Mouse (Mus musculus) heart, embryonic 12.5 days (tissue): ENCODE data around the gene Tnmd. TPM values are rescaled to one million over a fixed set of nuclear protein-coding genes. Genes with fewer than 3 reads are reported as not detected.

Source experiments
- ATAC-seq: fragments of 200-750 bp; cut with Nextera tagmentation; 2 replicates; pipeline ENCODE4 v1.8.0; 2017; ENCODE audit warnings: moderate TSS enrichment, moderate library complexity; ENCODE audit not compliant: insufficient number of reproducible peaks, low FRiP score
- H3K27ac ChIP-seq: fragments of 300-500 bp; sonication (generic); 2 replicates; pipeline ENCODE4 v1.5.1; 2016; ENCODE audit warnings: mild to moderate bottlenecking, moderate library complexity; ENCODE audit not compliant: poor library complexity, severe bottlenecking
- H3K27me3 ChIP-seq: fragments of 300-500 bp; sonication (generic); replicated peaks from 2 replicates; pipeline ENCODE4 v1.6.1; 2016; ENCODE audit warnings: mild to moderate bottlenecking, moderate library complexity
- H3K36me3 ChIP-seq: fragments of 300-500 bp; sonication (generic); 2 replicates; pipeline ENCODE4 v1.6.1; 2016; ENCODE audit warnings: mild to moderate bottlenecking, moderate library complexity
- H3K4me1 ChIP-seq: fragments of 300-500 bp; sonication (generic); replicated peaks from 2 replicates; pipeline ENCODE4 v1.6.1; 2016; ENCODE audit warnings: mild to moderate bottlenecking
- H3K4me2 ChIP-seq: fragments of 300-500 bp; sonication (generic); 2 replicates; pipeline ENCODE4 v1.6.1; 2016; ENCODE audit warnings: mild to moderate bottlenecking, moderate library complexity
- H3K4me3 ChIP-seq: fragments of 300-500 bp; sonication (generic); 2 replicates; pipeline ENCODE4 v1.5.1; 2016; ENCODE audit warnings: mild to moderate bottlenecking
- H3K9ac ChIP-seq: fragments of 300-500 bp; sonication (generic); 2 replicates; pipeline ENCODE4 v1.6.1; 2016; ENCODE audit warnings: mild to moderate bottlenecking, moderate library complexity
- H3K9me3 ChIP-seq: fragments of 300-500 bp; sonication (generic); replicated peaks from 2 replicates; pipeline ENCODE4 v1.6.1; 2016; ENCODE audit warnings: mild to moderate bottlenecking, moderate library complexity
- WGBS: fragments of 180-500 bp; shearing (Covaris S2); methylation state at CpG from one replicate; pipeline ENCODE4 v1.1.7; 2016; 5-methylcytosine and 5-hydroxymethylcytosine counted together
- polyA plus RNA-seq: library from polyadenylated mRNA; unstranded; fragments of >200 nt; fragmentation: Nextera tagmentation; extraction: Ambion mirVana; gene quantifications from 2 replicates; pipeline ENCODE4 v1.2.1, GENCODE M21; 2016

The Tnmd gene
- polyA plus RNA-seq: 0.13 and 0.23 TPM in 2 replicates

GRCm38 (mm10) chrX:133850680-133851079, at the start of gene Tnmd:
Gene Tnmd (plus strand): TSS chrX:133850980.
- H3K36me3 ChIP-seq: no peaks in the 10 kb centered on the region
- ATAC-seq: no peak
- H3K27ac ChIP-seq: no peak within 1 kb of the TSS
- no peaks in the 10 kb centered on the region for H3K27me3 ChIP-seq
- no peaks in the 10 kb centered on the region for H3K9me3 ChIP-seq
- WGBS: 75% methylated on average over 5 of the region's 5 CpGs
- no peaks in the 10 kb centered on the region for H3K4me1 ChIP-seq
- H3K4me2 ChIP-seq: no peak within 1 kb of the TSS
- H3K4me3 ChIP-seq: no peak within 1 kb of the TSS
- no peak within 1 kb of the TSS for H3K9ac ChIP-seq

GRCm38 (mm10) chrX:133853637-133854036, 2.9 kb downstream of the Tnmd start:
- H3K36me3 ChIP-seq: no peaks in the 10 kb centered on the region
- H3K4me3 ChIP-seq: no peak overlapping the region
- H3K4me2 ChIP-seq: no peak overlapping the region
- no peak overlapping the region for H3K9ac ChIP-seq
- ATAC-seq: no peak
- WGBS: 71% methylated on average over 4 of the region's 4 CpGs
- no peaks in the 10 kb centered on the region for H3K27me3 ChIP-seq
- no peaks in the 10 kb centered on the region for H3K9me3 ChIP-seq
- no peaks in the 10 kb centered on the region for H3K4me1 ChIP-seq
- H3K27ac ChIP-seq: no peak overlapping the region

DNA sequence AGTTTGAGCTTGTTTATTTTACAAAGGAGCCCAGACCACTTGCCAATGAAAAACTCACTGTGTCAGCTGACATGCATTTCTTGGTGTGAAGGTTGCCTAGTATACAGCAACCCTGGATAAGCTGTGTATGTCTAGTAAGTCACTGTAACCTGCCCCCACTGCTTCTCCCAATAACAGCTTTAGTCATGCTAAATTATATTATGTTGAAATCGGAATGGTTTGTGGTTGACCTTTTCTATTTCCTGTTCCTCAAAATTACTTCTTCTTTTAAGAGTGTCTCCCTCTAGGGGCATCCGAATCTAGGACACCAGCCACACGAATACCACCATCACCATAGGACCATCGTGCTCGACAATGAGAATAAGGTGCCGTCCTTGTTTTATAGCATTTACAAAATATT, 19.0 kb downstream of the Tnmd start:
- WGBS: 76% methylated on average over 6 of the region's 6 CpGs
- Histone ChIP-seq H3K4me3 (no peak overlapping the region), H3K4me1 (no peaks in the 10 kb centered on the region), H3K4me2 (no peak overlapping the region), H3K9me3 (no peaks in the 10 kb centered on the region), H3K9ac (no peak overlapping the region), H3K27ac (no peak overlapping the region), H3K27me3 (no peaks in the 10 kb centered on the region), H3K36me3 (no peaks in the 10 kb centered on the region)
- no peak for ATAC-seq

DNA sequence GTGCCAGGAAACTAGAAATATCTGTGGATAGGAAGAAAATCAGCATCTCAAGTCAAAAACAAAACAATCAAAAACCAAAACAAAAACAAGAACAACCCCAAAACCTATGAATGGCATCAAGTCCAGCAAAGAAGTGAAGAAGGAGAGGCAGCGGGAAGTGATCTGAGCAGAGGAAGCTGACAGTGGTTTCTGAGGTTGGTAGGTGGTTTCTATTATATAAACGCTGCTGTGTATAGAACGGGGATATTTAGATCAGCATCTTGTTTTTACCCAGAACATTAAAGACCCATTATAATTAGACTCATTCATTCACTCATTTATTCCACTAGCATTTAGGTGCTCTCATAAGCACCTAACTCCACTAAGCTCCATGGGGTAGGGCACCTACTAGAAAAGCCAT, 36.5 kb downstream of the Tnmd start:
- no peak overlapping the region for H3K27ac ChIP-seq
- H3K4me3 ChIP-seq: no peak overlapping the region
- no peaks in the 10 kb centered on the region for H3K9me3 ChIP-seq
- H3K9ac ChIP-seq: no peak overlapping the region
- no peak overlapping the region for H3K4me2 ChIP-seq
- WGBS: 87% methylated on average over 3 of the region's 3 CpGs
- no peaks in the 10 kb centered on the region for H3K4me1 ChIP-seq
- no peaks in the 10 kb centered on the region for H3K27me3 ChIP-seq
- no peak for ATAC-seq
- H3K36me3 ChIP-seq: peaks cover 12% of the 10 kb centered on the region

DNA sequence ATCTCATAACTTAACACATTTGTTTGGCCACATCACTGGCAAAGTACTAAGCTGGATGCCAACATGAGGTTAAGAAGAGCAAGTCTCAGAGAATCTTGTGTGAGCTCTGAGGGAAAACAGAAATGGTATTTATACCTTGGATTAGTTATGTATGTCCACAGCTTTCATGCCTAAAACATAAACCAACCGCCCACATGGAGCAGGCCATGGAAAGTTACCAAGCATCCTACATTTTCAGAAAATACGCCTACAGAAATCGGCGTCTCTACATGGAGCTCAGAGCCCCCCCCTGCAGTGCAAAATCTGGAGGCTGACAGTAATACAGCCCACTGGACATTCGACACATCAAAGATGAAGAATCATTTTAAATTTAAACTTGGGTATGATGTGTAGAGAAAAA, 37.3 kb downstream of the Tnmd start:
- Histone ChIP-seq H3K27ac (no peak overlapping the region), H3K27me3 (no peaks in the 10 kb centered on the region), H3K9me3 (no peaks in the 10 kb centered on the region), H3K9ac (no peak overlapping the region), H3K36me3 (peaks cover 12% of the 10 kb centered on the region), H3K4me2 (no peak overlapping the region), H3K4me1 (no peaks in the 10 kb centered on the region), H3K4me3 (no peak overlapping the region)
- 86% methylated on average over 5 of the region's 5 CpGs for WGBS
- ATAC-seq: no peak

- WGBS: 22% methylated on average over 33 of the region's 33 CpGs
- peak within 1 kb of the TSS; percentile 64; the same call in 1 of the 2 replicates for H3K27ac ChIP-seq
- peaks cover 6% of the 10 kb centered on the region; the same call in 1 of the 2 replicates for H3K36me3 ChIP-seq
- no peaks in the 10 kb centered on the region for H3K27me3 ChIP-seq
- 0 out of 2 replicates have a peak, but pooled peaks cover 3% of the 10 kb centered on the region for H3K4me1 ChIP-seq
- ATAC-seq: peak; percentile 67
- H3K9ac ChIP-seq: peak within 1 kb of the TSS; percentile 85
- H3K4me3 ChIP-seq: peak within 1 kb of the TSS; percentile 65
- H3K9me3 ChIP-seq: no peaks in the 10 kb centered on the region
- H3K4me2 ChIP-seq: peak within 1 kb of the TSS; percentile 71
These were observed 47.3 kb downstream of the Tnmd start, which contains the start of gene Tspan6 for GRCm38 (mm10) chrX:133898014-133898542. Gene Tspan6 (minus strand): TSS chrX:133898429.

DNA sequence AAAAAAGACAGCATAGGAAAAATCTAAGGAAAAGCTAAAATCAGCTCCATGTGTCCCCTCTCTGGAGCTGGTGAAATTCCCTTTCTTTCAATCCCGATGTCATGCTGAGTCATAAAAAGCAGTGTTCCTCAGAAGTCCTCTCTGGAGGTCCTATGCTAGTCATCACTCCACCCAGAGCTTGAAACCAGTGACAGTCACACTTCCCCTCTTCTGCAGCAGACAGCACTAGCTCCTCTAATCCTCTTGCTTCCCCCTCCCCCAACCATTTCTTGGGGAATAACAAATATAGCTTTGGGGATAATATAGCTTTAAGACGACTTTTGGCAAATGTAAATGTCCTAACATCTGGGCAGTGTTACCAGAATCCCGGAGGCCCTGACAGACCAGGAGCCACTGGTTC, 57.5 kb downstream of the Tnmd start, which contains the start of gene Srpx2:
Gene Srpx2, plus strand, starts transcription at position 166 of the 400 bp plus-strand sequence.
- Histone ChIP-seq H3K27ac (peak within 1 kb of the TSS; percentile 27; the same call in 1 of the 2 replicates), H3K4me2 (0 out of 2 replicates have a peak within 1 kb of the TSS, but pooled peaks have one; percentile 16), H3K9me3 (no peaks in the 10 kb centered on the region), H3K9ac (no peak within 1 kb of the TSS), H3K36me3 (no peaks in the 10 kb centered on the region), H3K27me3 (no peaks in the 10 kb centered on the region), H3K4me3 (no peak within 1 kb of the TSS), H3K4me1 (peaks cover 9% of the 10 kb centered on the region; the same call in 1 of the 2 replicates)
- ATAC-seq: no peak
- WGBS: 25% methylated on average over 3 of the region's 3 CpGs

DNA sequence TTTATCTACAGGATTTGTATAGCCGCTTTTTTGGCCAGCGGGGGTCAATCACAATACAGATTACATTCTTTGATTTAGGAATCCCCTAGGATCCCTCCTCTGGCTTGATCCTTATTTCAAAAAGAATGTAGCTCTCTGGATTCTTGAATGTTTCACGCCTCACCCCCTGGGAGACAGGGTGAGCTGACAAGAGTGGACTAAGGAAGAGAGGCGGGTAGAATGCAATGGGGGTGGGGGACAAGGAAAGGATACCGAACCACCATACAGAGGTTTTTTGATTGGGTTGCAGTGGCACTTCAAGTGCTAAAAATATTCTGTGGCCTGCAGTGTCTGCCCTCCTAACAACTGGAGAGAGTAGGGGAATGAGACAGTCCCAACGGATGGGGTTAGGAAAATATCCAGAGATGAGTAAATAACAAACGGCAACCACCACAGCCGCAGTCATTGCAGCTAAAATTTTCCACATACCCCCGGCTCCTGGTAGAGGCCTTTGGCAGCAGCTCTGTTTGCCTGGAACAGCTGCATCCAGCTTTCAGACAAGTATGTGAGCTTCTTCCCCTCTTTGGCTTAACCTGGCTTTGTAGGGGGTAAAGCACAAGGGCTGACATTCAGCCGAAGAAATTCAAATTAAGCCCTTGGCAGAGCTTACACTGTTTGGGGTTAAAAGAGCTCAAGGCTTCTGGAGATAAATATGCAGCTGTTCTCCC, 60.8 kb downstream of the Tnmd start:
- no peak for ATAC-seq
- Histone ChIP-seq H3K4me3 (no peak overlapping the region), H3K36me3 (no peaks in the 10 kb centered on the region), H3K4me1 (peaks cover 18% of the 10 kb centered on the region), H3K9ac (no peak overlapping the region), H3K4me2 (peak overlapping the region; percentile 24), H3K9me3 (no peaks in the 10 kb centered on the region), H3K27me3 (no peaks in the 10 kb centered on the region), H3K27ac (peak overlapping the region; percentile 68)
- WGBS: 18% methylated on average over 10 of the region's 10 CpGs

DNA sequence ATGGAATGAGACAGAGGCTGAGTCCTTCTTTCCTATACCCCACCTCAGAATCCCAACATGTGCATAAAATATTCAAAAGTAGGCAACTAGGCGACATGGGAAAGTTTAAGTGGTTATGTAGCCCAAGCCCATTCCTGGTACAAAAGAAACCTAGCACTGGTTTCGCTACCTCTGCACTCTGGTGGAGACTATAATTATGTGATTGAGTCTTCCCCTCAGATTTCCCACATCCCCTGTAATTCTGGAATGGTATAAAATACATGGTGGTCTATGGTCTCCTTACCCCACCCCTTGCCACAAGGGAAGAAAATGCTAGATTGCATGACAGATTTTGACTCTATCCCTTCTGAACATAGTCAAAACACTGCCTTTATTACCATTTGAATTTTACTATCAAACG, 62.2 kb downstream of the Tnmd start:
- no peaks in the 10 kb centered on the region for H3K9me3 ChIP-seq
- no peak overlapping the region for H3K4me2 ChIP-seq
- 83% methylated on average over 3 of the region's 3 CpGs for WGBS
- H3K27ac ChIP-seq: no peak overlapping the region
- no peaks in the 10 kb centered on the region for H3K27me3 ChIP-seq
- H3K4me3 ChIP-seq: no peak overlapping the region
- no peak for ATAC-seq
- no peaks in the 10 kb centered on the region for H3K36me3 ChIP-seq
- peaks cover 18% of the 10 kb centered on the region for H3K4me1 ChIP-seq
- no peak overlapping the region for H3K9ac ChIP-seq

- Histone ChIP-seq H3K4me2 (peak overlapping the region; percentile 4; the same call in 1 of the 2 replicates), H3K9me3 (no peaks in the 10 kb centered on the region), H3K27ac (peak overlapping the region; percentile 88), H3K4me3 (no peak overlapping the region), H3K27me3 (no peaks in the 10 kb centered on the region), H3K36me3 (no peaks in the 10 kb centered on the region), H3K4me1 (peaks cover 18% of the 10 kb centered on the region), H3K9ac (no peak overlapping the region)
- ATAC-seq: peak; percentile 83
- WGBS: 32% methylated on average over 7 of the region's 7 CpGs
These were observed 63.4 kb downstream of the Tnmd start for GRCm38 (mm10) chrX:133914219-133914618.
